Mouse (Mus musculus): Measurements from ENCODE around the gene Ilvbl.

DNA sequence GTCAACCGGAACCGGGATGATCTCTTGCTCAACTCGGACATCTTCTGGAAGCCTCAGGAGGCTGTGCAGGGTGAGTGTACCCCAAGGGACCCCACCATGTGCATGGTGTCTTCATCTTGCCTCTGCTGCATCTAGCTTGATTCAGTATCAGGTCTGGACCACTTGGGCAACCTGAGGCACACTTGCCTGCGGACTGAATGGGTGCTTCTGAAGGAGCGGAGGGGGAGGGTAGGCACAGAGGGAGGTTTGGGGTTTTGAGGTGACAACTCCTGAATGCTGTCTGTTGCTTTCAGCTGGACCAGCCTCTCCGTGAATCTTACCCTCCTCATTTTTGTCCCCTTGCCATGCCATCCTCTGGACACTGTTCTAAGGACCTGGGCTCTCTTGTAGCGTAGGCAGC, 7.0 kb downstream of the Ilvbl start:
- no peak for TF ChIP-seq CTCF (IDR thresholded peaks at IDR 0.05; ENCODE audit: insufficient read depth, low read depth, low read length)
- no peak for TF ChIP-seq POLR2A (IDR thresholded peaks at IDR 0.05; ENCODE audit: insufficient read depth, low read depth, low read length)

Data from olfactory bulb, adult 2 months (tissue).